Mouse (Mus musculus) gastrocnemius, adult 18-20 months (tissue): Measurements from ENCODE around the gene Klhl26. TPM values are rescaled to one million over a fixed set of nuclear protein-coding genes. Genes with fewer than 3 reads are reported as not detected.

Source experiments
- DNase-seq: peaks from one replicate; pipeline ENCODE4 v3.0.0; 2021; ENCODE audit warnings: low spot score
- total RNA-seq, 2 experiments: library from RNA; stranded (reverse); gene quantifications; 2 replicates each; pipeline ENCODE4 v1.2.3; 2021

The Klhl26 gene
- total RNA-seq, 2 experiments from 2014 or later: 7.7 to 8.3 TPM

GRCm38 (mm10) chr8:70414310-70414946 is 62.3 kb downstream of the Klhl26 start:
- no peak for DNase-seq

DNA sequence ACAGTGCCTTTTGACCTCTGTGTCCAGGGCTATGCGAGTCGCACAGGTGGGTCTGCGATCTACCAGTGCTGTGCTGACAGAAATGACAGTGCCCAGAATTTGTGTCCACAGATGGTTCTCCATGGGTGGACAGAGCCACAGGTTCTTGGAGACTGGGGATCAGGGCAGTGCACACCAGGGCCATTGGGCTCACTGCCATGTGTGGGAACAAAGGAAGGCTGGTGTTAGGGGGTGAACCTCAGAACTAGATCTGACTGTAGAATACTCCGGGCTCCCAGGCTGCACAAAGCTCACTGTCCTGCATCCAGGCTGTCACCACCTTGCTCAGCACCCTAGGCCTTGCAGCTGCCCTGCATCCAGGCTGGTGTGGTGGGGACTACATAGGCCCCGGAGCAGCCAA is 66.5 kb downstream of the Klhl26 start:
- DNase-seq: no peak

GRCm38 (mm10) chr8:70409455-70409871 is 67.3 kb downstream of the Klhl26 start:
- DNase-seq: no peak

DNA sequence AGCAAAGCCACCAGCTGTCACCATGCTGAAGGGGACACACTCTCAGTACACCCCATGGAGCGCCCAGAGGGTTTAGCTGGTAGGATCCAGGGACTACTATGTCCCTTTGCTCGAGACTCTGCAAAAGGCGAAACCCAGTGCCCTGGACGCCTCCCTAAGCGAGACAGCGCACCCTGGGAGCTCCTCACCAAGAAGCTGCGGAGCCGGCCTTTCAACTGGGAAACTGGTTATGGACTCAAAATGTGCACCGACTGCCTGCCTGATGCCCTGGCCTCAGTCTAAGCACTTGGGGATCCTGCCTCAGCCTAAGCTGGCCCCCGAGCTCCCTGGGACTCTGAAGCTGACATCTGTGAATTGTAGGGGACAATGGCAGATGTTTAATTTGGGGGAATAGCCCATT is 67.7 kb downstream of the Klhl26 start:
- DNase-seq: no peak

- no peak for DNase-seq
These were observed 68.5 kb downstream of the Klhl26 start for GRCm38 (mm10) chr8:70408301-70408700.

GRCm38 (mm10) chr8:70406427-70407069 is 70.2 kb downstream of the Klhl26 start:
- no peak for DNase-seq

DNA sequence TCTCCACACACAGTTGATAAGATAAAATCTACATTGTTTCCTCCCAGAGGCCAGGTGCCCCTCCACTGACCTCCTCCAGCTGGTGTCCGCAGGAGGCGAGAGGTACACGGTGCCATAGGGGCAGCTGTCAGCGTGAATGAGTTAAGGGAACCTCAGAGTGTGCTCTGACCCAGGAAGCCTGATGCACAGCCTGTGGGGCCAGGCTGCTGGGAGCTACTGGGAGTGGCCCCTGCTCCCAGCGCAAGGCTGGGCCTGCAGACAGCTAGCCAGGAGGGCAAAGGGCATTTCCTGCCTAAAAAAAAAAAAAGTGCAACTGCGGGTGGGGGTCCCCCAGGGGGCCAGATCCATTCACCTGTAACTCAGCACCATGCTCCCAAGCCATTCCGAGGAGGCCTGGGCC is 71.6 kb downstream of the Klhl26 start:
- DNase-seq: no peak

- no peak for DNase-seq
These were observed 72.6 kb downstream of the Klhl26 start for GRCm38 (mm10) chr8:70404212-70404611.

Other genes with a start within 250 kb of the Klhl26 start
- 10 to 100 TPM; 37.4 to 49.4 TPM for gene Sugp2, start 242.7 kb downstream of the Klhl26 start, total RNA-seq
- 1 to 10 TPM; 6.9 to 7.9 TPM for gene Armc6, start 242.5 kb downstream of the Klhl26 start, total RNA-seq
- gene Homer3, start 194.1 kb downstream of the Klhl26 start, total RNA-seq: 1 to 10 TPM; 2.9 to 3.8 TPM
- 10 to 100 TPM; 27.4 to 28.6 TPM for gene Ddx49, start 174.5 kb downstream of the Klhl26 start, total RNA-seq
- 100 to 1,000 TPM; 133 to 135 TPM for gene Cope, start 174.4 kb downstream of the Klhl26 start, total RNA-seq
- gene Cers1, start 161.2 kb downstream of the Klhl26 start, total RNA-seq: 10 to 100 TPM; 13.4 to 15.9 TPM
- gene Gdf1, start 147.2 kb downstream of the Klhl26 start, total RNA-seq: 1 to 10 TPM; 1.9 to 2.1 TPM
- 10 to 100 TPM; 29.8 to 31.1 TPM for gene Upf1, start 123.7 kb downstream of the Klhl26 start, total RNA-seq
- 10 to 100 TPM in 1 of 2 experiments, 1 to 10 TPM in 1; 6.9 to 14.9 TPM for gene Comp, start 103.4 kb downstream of the Klhl26 start, total RNA-seq
- 1 to 10 TPM; 7.7 to 8.4 TPM for gene Crtc1, start 37.4 kb downstream of the Klhl26 start, total RNA-seq
- not detected for gene Tmem59l, start 10.4 kb upstream of the Klhl26 start, total RNA-seq
- 1 to 10 TPM; 2.8 to 2.9 TPM for gene Crlf1, start 16.2 kb upstream of the Klhl26 start, total RNA-seq
- 100 to 1,000 TPM; 170 TPM for gene Rex1bd, start 29.8 kb upstream of the Klhl26 start, total RNA-seq
- gene Uba52, start 33.8 kb upstream of the Klhl26 start, total RNA-seq: 100 to 1,000 TPM; 841 to 913 TPM
- gene Fkbp8, start 50.8 kb upstream of the Klhl26 start, total RNA-seq: 100 to 1,000 TPM; 103 to 105 TPM
- gene Kxd1, start 51.0 kb upstream of the Klhl26 start, total RNA-seq: 10 to 100 TPM; 76.3 to 80.6 TPM
- 10 to 100 TPM; 12.5 to 21.8 TPM for gene Ell, start 62.5 kb upstream of the Klhl26 start, total RNA-seq
- gene Isyna1, start 117.4 kb upstream of the Klhl26 start, total RNA-seq: 1 to 10 TPM; 2.6 to 3.2 TPM
- 10 to 100 TPM; 11.6 to 19.4 TPM for gene Ssbp4, start 131.9 kb upstream of the Klhl26 start, total RNA-seq
- under 1 TPM; 0.23 to 0.64 TPM for gene Lrrc25, start 139.2 kb upstream of the Klhl26 start, total RNA-seq
- under 1 TPM; 0.16 to 0.21 TPM for gene Gdf15, start 155.5 kb upstream of the Klhl26 start, total RNA-seq
- 10 to 100 TPM; 11.9 to 13.7 TPM for gene Pgpep1, start 183.4 kb upstream of the Klhl26 start, total RNA-seq
- gene Lsm4, start 196.3 kb upstream of the Klhl26 start, total RNA-seq: 10 to 100 TPM; 65.4 to 70.3 TPM
- 10 to 100 TPM; 41.6 to 68.4 TPM for gene Jund, start 222.0 kb upstream of the Klhl26 start, total RNA-seq
- gene Iqcn, start 226.5 kb upstream of the Klhl26 start, total RNA-seq: not detected
- not detected for gene Gm3336, start 241.6 kb upstream of the Klhl26 start, total RNA-seq
- gene Pde4c, start 246.8 kb upstream of the Klhl26 start, total RNA-seq: 1 to 10 TPM; 1.3 to 1.6 TPM